Mouse (Mus musculus): ENCODE measurements around the gene Plcb2. TPM values are rescaled to one million over a fixed set of nuclear protein-coding genes. Genes with fewer than 3 reads are reported as not detected.

Gene Plcb2
- total and polyA plus RNA-seq, 2 experiments from 2014 or later = 0.63 to 2.4 TPM

DNA sequence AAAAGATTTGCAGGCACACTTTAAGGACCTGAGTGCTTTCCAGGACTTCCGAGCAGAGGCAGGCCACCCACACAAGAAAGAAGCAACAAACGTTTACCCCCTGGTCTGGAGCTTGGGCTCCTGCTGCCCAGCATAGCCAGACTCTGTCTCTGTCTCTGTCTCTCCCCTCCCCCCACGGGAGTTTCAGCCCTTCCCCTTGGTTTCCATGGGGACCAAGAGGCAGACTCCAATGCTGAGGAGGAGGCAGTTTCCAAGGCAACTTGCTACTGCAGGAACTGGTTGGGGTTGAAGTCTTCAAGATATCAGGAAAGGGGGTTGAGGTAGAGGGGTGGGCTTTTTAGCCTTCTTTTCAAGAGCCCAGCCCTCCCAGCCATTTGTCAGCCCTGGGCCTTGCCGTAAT lies 14.0 kb downstream of the Plcb2 start:
- Histone ChIP-seq H3K27ac (ENCODE audit: low read depth, low read length) (no peak overlapping the region), H3K9me3 (ENCODE audit: low read length) (no peaks in the 10 kb centered on the region), H3K36me3 (ENCODE audit: insufficient read depth, low read length) (no peaks in the 10 kb centered on the region), H3K27me3 (ENCODE audit: insufficient read depth, low read length) (peaks cover 24% of the 10 kb centered on the region), H3K4me3 (ENCODE audit: low read depth, low read length) (no peak overlapping the region), H3K4me1 (ENCODE audit: insufficient read depth, low read length) (peaks cover 13% of the 10 kb centered on the region), H3K9ac (replicated peaks; ENCODE audit: low read length, poor library complexity, severe bottlenecking) (no peak overlapping the region), H3K4me2 (ENCODE audit: low read depth, low read length, poor library complexity, severe bottlenecking) (no peak overlapping the region)
- WGBS = 19% methylated on average over 4 of the region's 4 CpGs
- no peak for TF ChIP-seq CTCF (IDR thresholded peaks at IDR 0.05)
- DNase-seq (ENCODE audit: low spot score) (peak; percentile 77), ATAC-seq (ENCODE audit: low FRiP score) (peak; percentile 74)

GRCm38 (mm10) chr2:118713631-118714030 lies 14.6 kb downstream of the Plcb2 start:
- Histone ChIP-seq H3K9me3 (ENCODE audit: low read length) (no peaks in the 10 kb centered on the region), H3K9ac (replicated peaks; ENCODE audit: low read length, poor library complexity, severe bottlenecking) (no peak overlapping the region)
- WGBS = 91% methylated on average over 6 of the region's 6 CpGs

GRCm38 (mm10) chr2:118711038-118711494 lies 17.2 kb downstream of the Plcb2 start:
- WGBS = under 1% methylated on average over 36 of the region's 36 CpGs
- no peak for TF ChIP-seq CTCF (IDR thresholded peaks at IDR 0.05)
- Histone ChIP-seq H3K9ac (replicated peaks; ENCODE audit: low read length, poor library complexity, severe bottlenecking) (peak overlapping the region; percentile 51), H3K4me3 (ENCODE audit: low read depth, low read length) (peak overlapping the region; percentile 39), H3K27ac (ENCODE audit: low read depth, low read length) (no peak overlapping the region), H3K4me1 (ENCODE audit: insufficient read depth, low read length) (peaks cover 13% of the 10 kb centered on the region), H3K36me3 (ENCODE audit: insufficient read depth, low read length) (no peaks in the 10 kb centered on the region), H3K27me3 (ENCODE audit: insufficient read depth, low read length) (peaks cover 53% of the 10 kb centered on the region), H3K9me3 (ENCODE audit: low read length) (no peaks in the 10 kb centered on the region), H3K4me2 (ENCODE audit: low read depth, low read length, poor library complexity, severe bottlenecking) (peak overlapping the region; percentile 89)
- ATAC-seq (ENCODE audit: low FRiP score) (peak; percentile 55), DNase-seq (ENCODE audit: low spot score) (peak; percentile 66)

More at GRCm38 (mm10) chr2:118713631-118714030, 14.6 kb downstream of the Plcb2 start:
- TF ChIP-seq CTCF (IDR thresholded peaks at IDR 0.05) = no peak
- H3K4me2 ChIP-seq (ENCODE audit: low read depth, low read length, poor library complexity, severe bottlenecking) = no peak overlapping the region
- no peaks in the 10 kb centered on the region for H3K36me3 ChIP-seq (ENCODE audit: insufficient read depth, low read length)
- peaks cover 30% of the 10 kb centered on the region for H3K27me3 ChIP-seq (ENCODE audit: insufficient read depth, low read length)
- H3K4me3 ChIP-seq (ENCODE audit: low read depth, low read length) = no peak overlapping the region
- H3K4me1 ChIP-seq (ENCODE audit: insufficient read depth, low read length) = peaks cover 13% of the 10 kb centered on the region
- no peak for DNase-seq (ENCODE audit: low spot score)
- H3K27ac ChIP-seq (ENCODE audit: low read depth, low read length) = no peak overlapping the region
- ATAC-seq (ENCODE audit: low FRiP score) = no peak

DNA sequence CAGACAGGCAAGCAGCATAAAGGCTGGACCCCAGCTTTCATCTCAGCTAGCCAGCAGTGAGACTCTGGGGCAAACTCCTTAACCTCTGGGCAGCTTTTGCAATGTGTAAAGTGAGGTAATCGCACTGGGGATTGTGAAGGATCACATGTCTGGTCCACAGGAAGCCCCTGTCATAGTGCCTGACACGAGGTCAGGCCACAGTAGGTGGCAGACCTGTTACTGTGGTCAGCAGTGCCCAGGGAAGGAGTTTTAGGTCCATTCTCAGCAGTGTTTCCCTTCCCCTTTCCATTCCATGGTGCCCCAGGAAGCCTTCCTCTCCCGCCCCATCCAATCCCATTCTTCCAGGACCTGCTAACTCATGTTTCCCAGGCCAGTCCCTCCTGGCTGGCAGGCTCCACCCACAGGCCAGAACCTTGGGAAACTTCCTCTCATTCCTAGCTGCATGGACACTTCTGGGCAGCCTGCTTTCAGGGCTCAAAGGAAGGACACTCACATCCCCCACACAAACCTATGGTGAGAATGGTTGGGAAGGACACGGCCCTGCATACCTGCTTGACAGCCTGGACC lies 18.5 kb downstream of the Plcb2 start:
- no peak overlapping the region for H3K4me2 ChIP-seq (ENCODE audit: low read depth, low read length, poor library complexity, severe bottlenecking)
- peaks cover 9% of the 10 kb centered on the region; the same call in 1 of the 2 replicates for H3K4me1 ChIP-seq (ENCODE audit: insufficient read depth, low read length)
- DNase-seq (ENCODE audit: low spot score) (no peak), ATAC-seq (ENCODE audit: low FRiP score) (no peak)
- no peak for TF ChIP-seq CTCF (IDR thresholded peaks at IDR 0.05)
- H3K36me3 ChIP-seq (ENCODE audit: insufficient read depth, low read length) = no peaks in the 10 kb centered on the region
- no peak overlapping the region for H3K27ac ChIP-seq (ENCODE audit: low read depth, low read length)
- H3K4me3 ChIP-seq (ENCODE audit: low read depth, low read length) = no peak overlapping the region
- peaks cover 66% of the 10 kb centered on the region for H3K27me3 ChIP-seq (ENCODE audit: insufficient read depth, low read length)
- H3K9me3 ChIP-seq (ENCODE audit: low read length) = no peaks in the 10 kb centered on the region
- 62% methylated on average over 4 of the region's 4 CpGs for WGBS
- no peak overlapping the region for H3K9ac ChIP-seq (replicated peaks; ENCODE audit: low read length, poor library complexity, severe bottlenecking)

DNA sequence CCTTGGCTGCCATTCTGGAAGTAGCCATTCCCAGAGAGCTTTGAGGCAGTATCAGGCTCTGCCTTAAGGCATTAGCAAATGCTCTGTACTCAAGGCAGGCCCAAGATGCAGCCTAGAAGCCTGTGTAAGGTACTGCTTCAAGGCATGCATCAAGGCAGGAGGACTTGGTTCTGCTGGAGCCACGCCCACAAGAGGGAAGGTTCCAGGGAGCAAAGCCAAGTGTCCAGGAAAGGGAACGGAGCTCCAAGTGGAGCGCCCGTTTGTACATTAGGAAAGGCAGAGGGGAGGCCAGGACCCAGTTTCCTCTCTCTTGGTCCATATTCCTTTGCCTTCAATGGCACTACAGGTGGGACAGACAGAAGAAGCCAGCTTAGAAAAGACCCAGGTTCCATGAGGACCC lies 19.8 kb downstream of the Plcb2 start:
- DNase-seq (ENCODE audit: low spot score) (no peak), ATAC-seq (ENCODE audit: low FRiP score) (no peak)
- Histone ChIP-seq H3K27me3 (ENCODE audit: insufficient read depth, low read length) (peaks cover 79% of the 10 kb centered on the region), H3K9me3 (ENCODE audit: low read length) (no peaks in the 10 kb centered on the region), H3K27ac (ENCODE audit: low read depth, low read length) (no peak overlapping the region), H3K36me3 (ENCODE audit: insufficient read depth, low read length) (no peaks in the 10 kb centered on the region), H3K4me2 (ENCODE audit: low read depth, low read length, poor library complexity, severe bottlenecking) (no peak overlapping the region), H3K9ac (replicated peaks; ENCODE audit: low read length, poor library complexity, severe bottlenecking) (no peak overlapping the region), H3K4me3 (ENCODE audit: low read depth, low read length) (no peak overlapping the region), H3K4me1 (ENCODE audit: insufficient read depth, low read length) (peaks cover 14% of the 10 kb centered on the region; the same call in 1 of the 2 replicates)
- WGBS = 81% methylated on average over 4 of the region's 4 CpGs
- TF ChIP-seq CTCF (IDR thresholded peaks at IDR 0.05) = no peak

GRCm38 (mm10) chr2:118706436-118706835 lies 21.8 kb downstream of the Plcb2 start:
- Histone ChIP-seq H3K9ac (replicated peaks; ENCODE audit: low read length, poor library complexity, severe bottlenecking) (no peak overlapping the region), H3K4me2 (ENCODE audit: low read depth, low read length, poor library complexity, severe bottlenecking) (no peak overlapping the region), H3K36me3 (ENCODE audit: insufficient read depth, low read length) (no peaks in the 10 kb centered on the region), H3K9me3 (ENCODE audit: low read length) (no peaks in the 10 kb centered on the region), H3K4me1 (ENCODE audit: insufficient read depth, low read length) (peaks cover 18% of the 10 kb centered on the region; the same call in 1 of the 2 replicates), H3K4me3 (ENCODE audit: low read depth, low read length) (no peak overlapping the region), H3K27ac (ENCODE audit: low read depth, low read length) (no peak overlapping the region), H3K27me3 (ENCODE audit: insufficient read depth, low read length) (peaks cover 89% of the 10 kb centered on the region)
- 13% methylated on average over 5 of the region's 6 CpGs for WGBS
- TF ChIP-seq CTCF (IDR thresholded peaks at IDR 0.05) = no peak; the same call in 1 of the 2 replicates
- no peak for ATAC-seq (ENCODE audit: low FRiP score)
- DNase-seq (ENCODE audit: low spot score) = no peak
